Mouse (Mus musculus): ENCODE measurements around the gene Caprin1.

The Caprin1 gene

GRCm38 (mm10) chr2:103796211-103796860 lies 1.1 kb downstream of the Caprin1 start:
- under 1% methylated on average over 42 of the region's 42 CpGs for WGBS

GRCm38 (mm10) chr2:103795843-103796210 lies 1.6 kb downstream of the Caprin1 start:
- under 1% methylated on average over 11 of the region's 11 CpGs for WGBS

- 73% methylated on average over 1 of the region's 1 CpGs for WGBS
These were observed 5.4 kb downstream of the Caprin1 start for GRCm38 (mm10) chr2:103792009-103792408.

- 89% methylated on average over 1 of the region's 1 CpGs for WGBS
These were observed 11.7 kb downstream of the Caprin1 start for GRCm38 (mm10) chr2:103785735-103786134.

GRCm38 (mm10) chr2:103784621-103785020 lies 12.8 kb downstream of the Caprin1 start:
- 80% methylated on average over 4 of the region's 4 CpGs for WGBS

GRCm38 (mm10) chr2:103762492-103762891 lies 35.0 kb downstream of the Caprin1 start:
- WGBS: 68% methylated on average over 1 of the region's 1 CpGs

GRCm38 (mm10) chr2:103761993-103762392 lies 35.5 kb downstream of the Caprin1 start:
- 31% methylated on average over 4 of the region's 4 CpGs for WGBS

GRCm38 (mm10) chr2:103760906-103761716 lies 36.3 kb downstream of the Caprin1 start, which contains the start of gene Nat10:
Nat10 (minus strand) TSS chr2:103761270.
- under 1% methylated on average over 47 of the region's 47 CpGs for WGBS

GRCm38 (mm10) chr2:103760421-103760820 lies 37.0 kb downstream of the Caprin1 start:
- WGBS: under 1% methylated on average over 12 of the region's 12 CpGs

- 88% methylated on average over 9 of the region's 9 CpGs for WGBS
These were observed 41.9 kb downstream of the Caprin1 start for GRCm38 (mm10) chr2:103755458-103756085.

GRCm38 (mm10) chr2:103754614-103755013 lies 42.8 kb downstream of the Caprin1 start:
- 87% methylated on average over 3 of the region's 3 CpGs for WGBS

GRCm38 (mm10) chr2:103751771-103752170 lies 45.7 kb downstream of the Caprin1 start:
- 98% methylated on average over 6 of the region's 6 CpGs for WGBS

- 96% methylated on average over 3 of the region's 3 CpGs for WGBS
These were observed 48.4 kb downstream of the Caprin1 start for GRCm38 (mm10) chr2:103749091-103749490.

- 94% methylated on average over 9 of the region's 9 CpGs for WGBS
These were observed 49.6 kb downstream of the Caprin1 start for GRCm38 (mm10) chr2:103747891-103748290.

- WGBS: 87% methylated on average over 2 of the region's 2 CpGs
These were observed 50.7 kb downstream of the Caprin1 start for GRCm38 (mm10) chr2:103746761-103747160.

GRCm38 (mm10) chr2:103746096-103746495 lies 51.4 kb downstream of the Caprin1 start:
- WGBS: 73% methylated on average over 2 of the region's 2 CpGs

- 74% methylated on average over 5 of the region's 5 CpGs for WGBS
These were observed 52.0 kb downstream of the Caprin1 start for GRCm38 (mm10) chr2:103745481-103745880.

GRCm38 (mm10) chr2:103743988-103744387 lies 53.5 kb downstream of the Caprin1 start:
- WGBS: 82% methylated on average over 7 of the region's 7 CpGs

- WGBS: 100% methylated on average over 2 of the region's 2 CpGs
These were observed 53.9 kb downstream of the Caprin1 start for GRCm38 (mm10) chr2:103743536-103743935.

GRCm38 (mm10) chr2:103742821-103743220 lies 54.6 kb downstream of the Caprin1 start:
- 98% methylated on average over 6 of the region's 6 CpGs for WGBS

- 57% methylated on average over 6 of the region's 6 CpGs for WGBS
These were observed 66.0 kb downstream of the Caprin1 start for GRCm38 (mm10) chr2:103731423-103731822.

GRCm38 (mm10) chr2:103730999-103731398 lies 66.5 kb downstream of the Caprin1 start:
- 42% methylated on average over 8 of the region's 8 CpGs for WGBS
